Mouse (Mus musculus) embryo, embryonic 10 days (tissue): ENCODE measurements around the gene Cchcr1.

Experiments used
- DNase-seq: peaks from one replicate; pipeline ENCODE4 v3.0.0-alpha.2; 2015; ENCODE audit warnings: low spot score

Gene Cchcr1

DNA sequence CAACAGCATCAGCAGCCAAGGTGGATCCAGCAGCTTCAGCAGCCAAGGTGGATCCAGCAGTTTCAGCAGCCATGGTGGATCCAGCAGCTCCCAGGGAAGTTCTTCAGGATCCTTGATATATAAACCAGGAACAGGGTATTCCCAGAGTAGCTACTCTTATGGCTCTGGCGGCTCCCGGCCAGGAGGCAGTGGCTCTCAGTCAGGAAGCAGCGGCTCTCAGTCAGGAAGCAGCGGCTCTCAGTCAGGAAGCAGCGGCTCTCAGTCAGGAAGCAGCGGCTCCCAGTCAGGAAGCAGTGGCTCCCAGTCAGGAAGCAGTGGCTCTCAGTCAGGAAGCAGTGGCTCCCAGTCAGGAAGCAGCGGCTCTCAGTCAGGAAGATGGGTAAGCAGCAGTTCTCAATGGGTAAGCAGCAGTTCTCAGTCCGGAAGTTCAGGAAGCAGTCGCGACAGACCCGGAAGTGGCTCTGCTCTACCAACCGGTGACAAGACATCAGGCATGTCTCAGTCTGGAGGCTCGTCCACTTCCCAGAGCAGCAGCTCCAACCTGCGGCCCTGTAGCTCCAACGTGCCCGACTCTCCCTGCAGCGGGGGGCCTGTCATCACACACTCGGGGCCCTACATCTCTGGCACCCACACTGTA, 38.0 kb downstream of the Cchcr1 start:
- no peak for DNase-seq

DNA sequence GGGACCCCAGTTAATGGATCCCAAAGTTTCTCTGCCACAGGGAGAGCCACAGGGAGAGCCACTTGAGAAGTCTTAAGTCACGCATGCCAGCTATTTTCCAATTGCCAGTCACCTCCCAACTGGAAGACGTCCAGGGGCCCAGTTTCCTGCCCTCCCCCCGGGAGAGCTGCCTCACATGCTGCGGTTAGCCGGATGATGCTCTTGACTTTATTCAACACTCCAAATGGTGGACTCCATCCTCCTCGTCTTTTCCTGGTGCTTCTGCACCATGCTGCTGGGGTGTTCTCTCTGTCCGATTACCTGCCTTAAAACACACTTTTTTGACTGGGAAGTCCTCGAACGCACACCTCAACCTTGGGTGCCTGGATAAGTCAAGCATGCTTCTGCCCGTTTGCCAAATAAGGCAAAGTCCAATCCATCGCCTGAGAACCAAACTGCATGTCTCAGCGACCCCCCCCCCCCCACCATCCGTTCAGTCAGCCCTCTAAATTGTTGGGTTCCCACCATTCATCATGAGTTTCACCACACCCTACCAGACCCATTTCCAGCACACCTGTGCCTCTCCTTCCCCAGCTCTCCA, 39.4 kb downstream of the Cchcr1 start:
- DNase-seq = no peak

DNA sequence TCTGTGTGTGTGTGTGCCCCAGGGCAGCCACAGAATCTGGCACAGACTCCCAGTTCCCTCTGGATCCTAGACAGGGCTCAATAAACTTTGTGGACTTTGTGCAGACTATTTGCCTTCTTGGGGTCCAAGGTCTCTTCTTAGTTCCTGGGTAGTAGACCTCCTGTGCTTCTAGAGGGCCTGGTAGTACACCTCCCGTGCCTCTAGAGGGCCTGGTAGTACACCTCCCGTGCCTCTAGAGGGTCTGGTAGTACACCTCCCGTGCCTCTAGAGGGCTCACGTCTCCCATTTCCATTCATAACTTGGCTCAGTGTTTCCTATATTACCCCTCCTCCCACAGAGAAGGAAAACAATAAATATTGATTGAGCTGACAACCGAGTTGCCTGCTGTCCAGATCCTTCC, 39.9 kb downstream of the Cchcr1 start:
- peak; percentile 71 for DNase-seq

DNA sequence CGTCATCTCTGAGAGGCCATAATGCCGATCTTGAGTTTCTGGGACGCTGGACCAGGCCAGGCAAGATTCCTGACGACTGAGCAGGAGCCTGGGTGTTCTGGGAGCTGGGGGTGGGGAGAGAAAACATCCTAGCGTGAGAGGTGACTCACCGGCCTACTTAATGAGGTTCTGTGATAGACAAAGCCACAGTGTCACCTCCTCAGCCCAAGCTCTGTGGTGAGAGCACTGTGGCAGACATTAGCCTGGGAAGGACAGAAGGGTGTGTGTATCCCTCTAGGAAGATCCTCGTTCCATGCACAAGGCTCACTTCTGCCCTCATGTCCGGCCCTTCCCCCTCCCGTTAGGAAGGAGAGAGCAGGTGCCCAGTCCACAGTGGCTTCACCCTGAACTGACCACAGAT, 40.5 kb downstream of the Cchcr1 start:
- no peak for DNase-seq

DNA sequence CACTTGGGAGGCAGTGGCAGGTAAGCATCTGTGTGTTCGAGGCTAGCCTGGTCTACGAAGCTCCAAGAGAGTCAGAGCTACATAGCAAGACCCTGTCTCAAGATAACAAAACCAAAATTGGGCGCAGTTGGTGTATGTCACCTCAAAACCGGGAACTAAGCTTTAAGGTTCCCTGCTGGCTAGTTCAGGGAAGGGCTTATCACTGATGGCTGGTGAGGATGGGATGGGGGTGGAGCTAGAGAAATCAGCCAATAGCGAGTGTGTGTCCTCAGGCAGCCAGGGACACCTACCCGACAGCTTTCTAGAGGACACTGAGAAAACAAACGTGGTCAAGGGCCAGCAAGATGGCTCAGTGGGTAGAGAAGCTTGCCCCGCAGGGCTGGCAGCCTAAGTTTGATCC, 41.3 kb downstream of the Cchcr1 start:
- DNase-seq = no peak

DNA sequence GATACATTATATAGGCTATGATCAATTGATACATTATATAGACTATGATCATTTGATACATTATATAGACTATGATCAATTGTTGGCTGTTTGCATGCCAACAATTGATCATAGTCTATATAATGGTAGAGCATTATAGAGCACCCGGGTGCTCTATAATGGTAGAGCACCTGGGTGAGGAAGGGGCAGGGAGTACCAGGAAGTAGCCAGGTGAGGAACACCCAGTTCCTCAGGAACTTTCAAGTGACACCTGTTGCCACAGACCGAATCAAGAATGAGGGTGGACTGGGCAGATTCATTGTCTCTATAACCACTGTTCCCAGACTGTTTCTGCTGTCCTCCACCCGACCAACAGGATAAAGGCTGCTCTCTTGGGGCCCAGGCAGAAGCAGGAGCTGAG, 50.2 kb downstream of the Cchcr1 start, which contains the start of gene 2300002M23Rik:
Gene 2300002M23Rik (plus strand): TSS at position 301 of the 400 bp plus-strand sequence.
- DNase-seq = no peak

DNA sequence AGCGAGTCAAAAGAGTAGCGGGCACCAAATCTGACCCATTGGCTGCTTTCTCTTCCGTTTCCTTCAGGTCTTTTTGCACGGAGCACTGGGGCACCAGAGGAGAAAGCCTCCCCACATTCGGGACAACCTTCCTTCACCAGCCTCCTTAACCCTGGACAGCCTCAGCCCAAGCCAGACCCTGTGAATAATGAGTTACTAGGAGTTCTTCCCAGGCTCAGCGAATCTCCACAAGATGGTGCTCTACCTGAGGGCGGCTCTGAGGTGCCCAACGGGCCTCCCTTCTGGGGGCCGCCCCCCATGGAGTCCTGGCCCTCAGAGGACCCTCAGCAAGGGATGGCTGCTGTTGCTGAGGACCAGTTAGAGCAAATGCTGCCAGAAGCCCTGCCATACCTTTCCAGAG, 50.9 kb downstream of the Cchcr1 start:
- DNase-seq = no peak

DNA sequence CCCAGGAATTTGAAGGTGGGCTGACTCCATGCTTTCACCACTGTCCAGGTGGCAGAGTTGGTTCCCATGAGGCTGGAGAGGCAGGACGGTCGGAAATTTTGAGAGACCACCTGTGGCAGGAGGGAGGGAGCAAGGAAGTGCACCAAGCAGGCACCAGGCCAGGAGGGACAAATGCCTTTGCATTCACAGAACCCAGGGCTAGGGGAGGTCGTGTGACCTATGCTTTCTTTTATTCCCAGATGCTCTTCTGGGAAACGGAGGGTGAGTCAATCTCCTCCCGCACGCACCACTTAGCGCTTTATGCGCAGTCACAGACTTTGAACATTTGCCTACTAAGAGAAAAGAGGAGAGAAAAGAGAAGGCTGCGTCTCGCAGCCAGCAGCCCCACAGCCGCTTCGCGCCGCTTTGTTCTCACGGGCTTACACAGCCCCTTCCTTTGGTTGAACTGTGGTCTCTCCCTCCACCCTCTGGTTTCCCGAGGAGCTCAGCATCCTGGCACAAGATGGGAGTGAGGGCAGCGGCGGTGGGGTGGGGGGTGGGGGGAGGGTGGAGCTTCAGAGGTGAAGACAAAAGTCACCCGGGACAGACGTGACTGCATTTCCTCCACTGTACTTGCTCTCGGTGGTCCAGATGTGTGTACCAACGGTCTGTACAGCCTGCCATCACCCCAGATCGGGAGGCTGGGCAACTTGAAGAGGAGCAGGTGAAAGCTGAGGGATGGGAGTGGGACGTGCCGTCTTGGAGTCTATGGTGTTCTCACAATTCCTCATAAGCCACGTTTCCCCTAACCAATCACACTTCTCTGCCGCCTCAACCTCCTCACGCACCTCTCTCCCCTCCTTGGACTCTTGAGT, 52.4 kb downstream of the Cchcr1 start:
- peak; percentile 51 for DNase-seq

DNA sequence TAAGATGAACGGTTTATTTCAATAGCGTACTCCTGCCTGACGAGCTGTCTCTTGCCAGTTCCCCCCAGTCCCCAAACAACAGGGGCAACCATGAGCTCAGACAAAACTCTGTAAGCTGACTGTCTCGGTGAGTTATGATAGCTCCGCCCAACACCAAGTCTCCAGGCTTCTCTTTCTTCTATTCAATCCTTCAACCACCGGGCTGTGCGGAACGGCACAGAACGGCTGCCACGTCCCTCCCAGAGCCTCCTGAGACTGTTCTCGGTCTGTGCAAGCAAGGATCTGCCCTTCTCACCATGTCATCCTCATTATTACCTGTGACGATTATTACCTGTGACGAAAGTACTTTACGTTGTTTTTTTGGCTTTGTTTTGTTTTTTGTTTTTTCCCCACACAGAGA, 53.9 kb downstream of the Cchcr1 start:
- DNase-seq = no peak

DNA sequence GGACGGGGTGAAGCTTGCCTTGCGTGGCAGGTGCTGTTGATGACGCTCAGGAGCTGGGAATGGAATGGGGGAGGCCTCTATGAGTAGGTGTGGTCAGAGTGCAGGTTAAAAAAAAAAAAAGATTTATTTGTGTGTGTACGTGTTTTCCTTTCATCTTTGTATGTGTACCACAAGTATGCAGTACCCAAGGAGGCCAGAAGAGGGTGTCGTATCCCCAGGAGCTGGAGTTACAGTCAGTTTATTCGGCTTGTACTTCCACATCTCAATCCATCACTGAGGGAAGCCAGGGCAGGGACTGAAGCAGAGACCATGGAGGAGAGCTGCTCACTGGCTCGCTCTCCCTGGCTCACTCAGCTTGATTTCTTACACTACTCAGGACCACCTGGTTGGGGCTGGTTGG, 54.6 kb downstream of the Cchcr1 start:
- DNase-seq = no peak

DNA sequence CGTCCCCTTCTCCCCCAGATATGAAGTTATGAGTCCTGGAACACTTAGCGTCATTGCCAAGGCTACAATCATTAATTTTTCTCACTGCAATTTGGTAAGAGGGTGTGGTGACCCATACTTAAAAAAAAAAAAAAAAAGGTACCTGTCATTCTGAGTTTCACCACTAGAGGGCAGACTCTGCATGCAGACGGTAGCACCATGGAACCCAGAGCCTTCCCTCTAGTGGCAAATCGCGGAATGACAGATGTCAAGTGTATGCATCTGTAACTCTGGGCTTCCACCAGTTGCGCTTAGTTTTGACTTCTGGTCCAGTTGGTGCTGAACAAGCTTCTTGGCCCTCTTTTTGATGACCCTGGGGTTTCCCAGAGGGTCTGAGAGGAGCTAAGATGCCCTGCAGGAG, 61.3 kb downstream of the Cchcr1 start:
- peak; percentile 91 for DNase-seq
